Mouse (Mus musculus): ENCODE data around the gene Pla2g4f.

DNA sequence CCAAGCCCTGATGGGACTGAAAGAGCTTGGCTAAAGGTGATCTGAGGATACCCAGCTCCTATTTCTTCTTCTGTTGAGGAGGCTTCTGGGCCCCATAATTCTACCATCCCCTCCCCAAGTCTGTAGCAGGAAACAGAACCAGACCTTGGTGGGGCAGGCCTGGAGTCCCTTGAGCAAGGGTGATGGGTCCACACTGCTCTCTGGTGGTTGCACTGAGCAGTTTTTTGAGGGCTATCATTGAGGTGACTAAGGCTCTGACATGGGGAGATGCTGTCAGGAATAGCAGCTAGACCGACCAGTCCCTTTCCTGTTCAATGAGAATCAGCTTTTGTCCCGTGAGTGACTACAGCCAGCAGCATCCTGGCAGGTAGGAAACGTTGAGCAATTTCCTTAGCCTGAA, 32.7 kb downstream of the Pla2g4f start:
- TF ChIP-seq POLR2A (IDR thresholded peaks at IDR 0.05; ENCODE audit: borderline replicate concordance, extremely low read depth, low read depth, low read length) (no peak), CTCF (IDR thresholded peaks at IDR 0.05; ENCODE audit: insufficient read depth, low read length) (no peak)
